Mouse (Mus musculus) testis, adult 2 months (tissue): ENCODE results near the gene Xpo1. TPM values are rescaled to one million over a fixed set of nuclear protein-coding genes. Genes with fewer than 3 reads are reported as not detected.
A peak's percentile ranks its signal among the peaks of the same experiment; 100 is the strongest.

Experiments
- H3K27ac ChIP-seq: fragments of 200-500 bp; 2 replicates; pipeline ENCODE4 v1.5.1; 2012; ENCODE audit warnings: low read depth, low read length; ENCODE audit not compliant: control insufficient read depth, insufficient read depth
- H3K27me3 ChIP-seq: fragments of 200-500 bp; 2 replicates; pipeline ENCODE4 v1.6.1; 2012; ENCODE audit warnings: mild to moderate bottlenecking, low read length, moderate library complexity; ENCODE audit not compliant: control insufficient read depth, insufficient read depth
- H3K36me3 ChIP-seq: fragments of 200-500 bp; 2 replicates; pipeline ENCODE4 v1.6.1; 2012; ENCODE audit warnings: mild to moderate bottlenecking, low read length; ENCODE audit not compliant: control insufficient read depth, insufficient read depth
- H3K4me1 ChIP-seq: fragments of 200-500 bp; 2 replicates; pipeline ENCODE4 v1.6.1; 2012; ENCODE audit warnings: low read length; ENCODE audit not compliant: control insufficient read depth, insufficient read depth
- H3K4me3 ChIP-seq: fragments of 200-500 bp; 2 replicates; pipeline ENCODE4 v1.5.1; 2012; ENCODE audit warnings: low read depth, mild to moderate bottlenecking, low read length, moderate library complexity, mixed read lengths; ENCODE audit not compliant: control insufficient read depth
- CTCF ChIP-seq: fragments of 200-500 bp; IDR thresholded peaks from 2 replicates; pipeline ENCODE4 v1.5.1; 2012; ENCODE audit warnings: low read depth, mild to moderate bottlenecking, inconsistent platforms, low read length, moderate library complexity; ENCODE audit not compliant: control insufficient read depth, insufficient read depth, insufficient replicate concordance
- POLR2A ChIP-seq: fragments of 200-500 bp; IDR thresholded peaks from 2 replicates; pipeline ENCODE4 v1.6.1; 2012; ENCODE audit warnings: low read depth, mild to moderate bottlenecking, inconsistent platforms, low read length, moderate library complexity; ENCODE audit not compliant: control insufficient read depth
- polyA plus RNA-seq: library from polyadenylated mRNA; depleted of rRNA; stranded (reverse); fragments of >200 nt; gene quantifications from 2 replicates; pipeline ENCODE4 v1.2.3, GENCODE M21; 2012; rRNA removed

Xpo1 gene
- polyA plus RNA-seq, 1 experiment, result 9.6 TPM

DNA sequence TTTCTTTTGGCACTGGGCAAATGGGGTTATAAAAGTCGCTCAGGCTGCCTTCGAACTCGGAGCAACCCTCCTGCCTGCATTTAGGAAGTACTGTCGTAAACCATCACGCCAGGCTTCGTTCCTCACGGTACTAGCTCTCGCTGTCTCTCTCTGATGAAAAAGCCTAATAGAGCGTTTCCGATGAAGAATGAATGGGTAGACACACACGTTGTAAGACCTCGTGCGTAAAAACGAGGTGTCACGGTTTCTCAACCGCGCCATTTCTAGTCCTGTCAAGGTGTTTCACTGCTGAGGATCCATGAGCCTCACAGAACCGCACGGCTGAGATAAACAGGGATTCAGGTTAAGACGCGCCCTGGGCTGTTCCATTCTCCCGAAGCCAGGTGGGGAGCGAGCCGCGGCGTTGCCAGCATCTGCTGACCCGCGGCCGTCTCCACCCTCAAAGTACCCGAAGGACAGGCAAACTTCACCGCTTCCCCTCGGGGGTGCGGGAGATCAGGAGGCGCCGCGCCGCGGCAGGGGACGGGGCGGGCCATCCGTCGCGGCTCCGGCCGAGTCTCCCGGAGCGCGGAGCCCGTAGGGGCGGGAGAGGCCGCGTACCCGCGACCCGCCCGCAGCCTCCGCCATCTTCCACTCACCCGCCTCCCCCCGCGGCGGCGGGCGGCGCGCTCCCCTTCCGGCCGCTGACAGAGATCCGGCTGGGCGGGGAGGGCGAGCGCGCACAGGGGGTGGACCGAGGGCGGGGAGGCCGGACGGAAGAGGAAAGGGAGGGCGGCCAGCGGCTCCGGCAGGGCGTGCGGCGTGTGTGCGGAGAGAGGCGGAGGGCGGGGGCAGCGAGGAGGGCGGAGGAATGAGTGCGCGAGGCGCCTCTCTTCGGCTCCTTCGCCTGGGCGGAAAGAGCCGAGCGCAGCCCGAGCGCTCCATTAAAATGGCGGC is 50.1 kb downstream of the Xpo1 start:
- TF ChIP-seq CTCF (no peak), POLR2A (peak; percentile 90)
- Histone ChIP-seq H3K36me3 (no peaks in the 10 kb centered on the region), H3K27ac (peak overlapping the region; percentile 97), H3K27me3 (no peaks in the 10 kb centered on the region), H3K4me3 (peak overlapping the region; percentile 94), H3K4me1 (peaks cover 2% of the 10 kb centered on the region; the same call in 1 of the 2 replicates)

DNA sequence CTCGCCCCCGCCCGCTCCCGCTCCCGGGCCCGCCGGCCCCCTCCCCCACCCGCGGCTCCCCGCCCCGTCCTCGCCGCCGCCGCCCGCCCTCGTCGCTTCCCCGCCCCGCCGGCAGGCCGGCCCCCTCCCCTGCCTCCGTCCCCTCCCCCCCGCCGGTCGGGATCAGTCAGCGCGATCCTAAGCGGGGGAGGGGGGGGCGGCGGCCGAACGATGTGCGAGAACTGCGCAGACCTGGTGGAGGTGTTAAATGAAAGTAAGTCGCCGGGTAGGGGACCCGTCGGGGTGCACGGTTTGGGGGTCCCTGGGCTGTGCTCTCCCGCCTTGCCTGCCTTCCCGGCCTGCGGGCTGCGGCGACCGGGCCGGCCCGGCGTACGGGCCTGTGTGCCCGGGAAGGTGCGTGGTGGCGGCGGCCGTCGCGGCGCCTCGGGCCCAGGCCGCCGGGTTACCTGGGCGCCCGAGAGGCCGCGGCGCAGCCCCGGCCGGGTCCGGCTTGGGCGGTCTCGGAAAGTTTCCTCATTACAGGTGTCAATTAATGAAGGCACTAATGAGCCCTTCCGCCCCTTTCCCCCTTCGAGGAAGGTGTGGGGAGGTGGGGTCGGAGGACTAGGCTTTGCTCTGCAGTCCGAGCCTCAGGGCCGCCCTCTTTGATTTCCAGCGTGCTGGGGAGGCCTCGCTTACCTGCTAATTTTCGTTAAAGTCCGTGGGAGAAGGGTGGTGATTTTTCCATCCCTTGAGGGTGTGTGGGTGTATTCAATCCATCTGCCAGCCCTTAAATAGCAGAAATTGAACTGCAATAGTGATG is 51.1 kb downstream of the Xpo1 start, which contains the start of gene Usp34:
Gene Usp34 (plus strand): TSS at position 132 of the 802 bp plus-strand sequence.
- TF ChIP-seq CTCF (no peak), POLR2A (no peak)
- peak within 1 kb of the TSS; percentile 98 for H3K4me3 ChIP-seq
- no peaks in the 10 kb centered on the region for H3K27me3 ChIP-seq
- H3K36me3 ChIP-seq, result no peaks in the 10 kb centered on the region
- H3K27ac ChIP-seq, result peak within 1 kb of the TSS; percentile 97
- H3K4me1 ChIP-seq, result peaks cover 2% of the 10 kb centered on the region; the same call in 1 of the 2 replicates

DNA sequence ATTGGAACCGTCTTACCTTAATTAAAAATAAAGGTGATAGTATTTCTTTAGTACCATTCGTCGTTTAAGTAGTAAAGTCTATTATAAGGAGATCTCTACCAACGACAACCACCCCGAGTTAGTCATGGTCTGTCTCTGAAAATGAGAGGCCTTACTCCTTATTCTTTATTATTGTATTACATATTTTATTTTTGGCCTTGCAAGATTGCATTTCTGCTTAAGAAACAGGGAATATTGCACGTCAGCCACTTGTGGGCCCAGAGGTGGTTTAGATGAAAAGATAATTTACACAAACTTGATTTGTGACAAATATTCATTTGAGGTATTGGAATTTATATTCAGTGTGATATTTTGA is 51.7 kb downstream of the Xpo1 start:
- Histone ChIP-seq H3K27ac (peak overlapping the region; percentile 95), H3K4me3 (peak overlapping the region; percentile 98), H3K27me3 (no peaks in the 10 kb centered on the region), H3K4me1 (peaks cover 2% of the 10 kb centered on the region; the same call in 1 of the 2 replicates), H3K36me3 (no peaks in the 10 kb centered on the region)
- no peak for TF ChIP-seq POLR2A
- TF ChIP-seq CTCF, result no peak

DNA sequence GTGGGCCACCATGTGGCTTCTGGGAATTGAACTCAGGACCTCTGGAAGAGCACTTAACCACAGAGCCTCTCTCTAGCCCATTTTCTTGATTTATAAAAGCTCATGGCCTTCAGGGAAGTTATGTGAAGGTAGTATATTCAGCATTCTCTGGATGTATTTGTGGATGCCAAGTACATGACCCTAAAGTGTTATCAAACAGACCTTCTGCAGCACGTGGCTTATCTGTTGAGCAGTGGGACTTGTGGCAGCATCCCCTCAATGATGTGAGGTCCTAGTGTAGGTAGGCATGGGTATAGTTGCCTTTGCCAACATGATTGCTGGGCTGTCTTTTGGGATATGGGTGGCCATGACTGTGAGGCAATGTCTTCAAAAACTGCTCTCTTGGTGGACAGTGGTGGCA is 57.7 kb downstream of the Xpo1 start:
- no peaks in the 10 kb centered on the region for H3K4me1 ChIP-seq
- TF ChIP-seq CTCF (no peak), POLR2A (no peak)
- H3K27ac ChIP-seq, result no peak overlapping the region
- no peaks in the 10 kb centered on the region for H3K27me3 ChIP-seq
- H3K36me3 ChIP-seq, result no peaks in the 10 kb centered on the region
- H3K4me3 ChIP-seq, result no peak overlapping the region

DNA sequence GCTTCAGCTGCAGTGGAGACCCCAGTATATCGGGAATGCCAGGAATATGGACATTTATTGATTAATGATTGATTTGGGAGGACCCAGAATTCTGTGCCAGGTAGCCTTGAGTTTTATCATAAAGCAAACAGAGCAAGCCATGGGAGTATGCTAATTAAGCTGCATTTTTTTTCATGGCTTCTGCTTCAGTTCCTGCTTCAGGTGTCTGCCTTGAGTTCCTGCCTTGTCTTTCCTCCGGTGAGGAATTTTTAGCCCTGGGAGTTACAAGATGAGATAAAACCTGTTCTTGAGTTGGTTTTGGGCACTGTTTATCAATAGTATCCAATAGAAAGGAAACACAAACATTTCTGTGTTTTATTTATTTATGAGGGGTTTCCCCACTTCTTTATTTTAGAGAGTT is 73.6 kb downstream of the Xpo1 start:
- no peak overlapping the region for H3K4me3 ChIP-seq
- no peak overlapping the region for H3K27ac ChIP-seq
- H3K27me3 ChIP-seq, result no peaks in the 10 kb centered on the region
- no peaks in the 10 kb centered on the region for H3K36me3 ChIP-seq
- no peaks in the 10 kb centered on the region for H3K4me1 ChIP-seq
- TF ChIP-seq CTCF, result no peak
- TF ChIP-seq POLR2A, result no peak

DNA sequence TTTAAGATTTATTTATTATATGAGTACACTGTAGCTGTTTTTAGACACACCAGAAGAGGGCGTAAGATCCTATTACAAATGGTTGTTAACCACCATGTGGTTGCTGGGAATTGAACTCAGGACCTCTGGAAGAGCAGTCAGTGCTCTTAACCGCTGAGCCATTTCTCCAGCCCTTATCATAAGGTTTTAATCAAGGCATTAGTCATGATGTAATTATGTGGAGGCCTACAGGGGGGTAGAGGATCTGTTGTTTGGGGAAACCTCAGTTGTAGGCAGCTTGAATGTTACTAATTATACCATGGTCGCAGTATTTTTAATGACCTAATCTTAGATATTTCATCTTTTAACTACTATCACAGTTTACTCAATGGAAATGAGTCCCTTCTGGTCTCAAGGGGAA is 76.3 kb downstream of the Xpo1 start:
- Histone ChIP-seq H3K4me3 (no peak overlapping the region), H3K4me1 (no peaks in the 10 kb centered on the region), H3K36me3 (no peaks in the 10 kb centered on the region; the same call in 1 of the 2 replicates), H3K27me3 (no peaks in the 10 kb centered on the region), H3K27ac (no peak overlapping the region)
- TF ChIP-seq CTCF (no peak), POLR2A (no peak)

DNA sequence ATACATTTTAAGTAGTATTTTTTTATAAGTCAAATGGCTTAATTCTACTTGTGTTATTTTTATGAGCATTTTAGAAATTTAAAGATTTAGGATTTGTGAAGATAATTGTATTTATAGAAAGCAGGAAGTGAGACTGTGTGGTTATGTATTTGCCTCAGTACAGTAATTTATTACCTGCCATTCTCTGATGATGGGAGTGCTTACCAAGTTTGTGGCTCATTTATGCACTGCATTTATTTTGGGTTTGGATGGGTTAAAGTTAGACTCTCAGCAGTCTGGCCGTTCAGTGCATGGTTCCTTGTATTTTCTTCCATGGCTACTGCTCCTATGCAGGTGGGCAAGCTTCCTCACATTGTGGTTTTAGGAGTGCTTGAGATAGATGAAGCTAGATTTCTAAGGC is 79.3 kb downstream of the Xpo1 start:
- no peak overlapping the region for H3K4me3 ChIP-seq
- no peaks in the 10 kb centered on the region; the same call in 1 of the 2 replicates for H3K36me3 ChIP-seq
- no peak for TF ChIP-seq POLR2A
- no peak for TF ChIP-seq CTCF
- no peak overlapping the region for H3K27ac ChIP-seq
- no peaks in the 10 kb centered on the region for H3K27me3 ChIP-seq
- no peaks in the 10 kb centered on the region for H3K4me1 ChIP-seq

Other genes starting within 250 kb of the Xpo1 start
- gene Fam161a, start 248.5 kb upstream of the Xpo1 start, polyA plus RNA-seq, result 75.4 and 75.9 TPM in 2 replicates
- 14.9 and 23.4 TPM in 2 replicates for gene Usp34, start 50.9 kb downstream of the Xpo1 start, polyA plus RNA-seq
- 4.7 and 6.5 TPM in 2 replicates for gene Ahsa2, start 242.0 kb downstream of the Xpo1 start, polyA plus RNA-seq